Mouse (Mus musculus) macrophage (primary cell): ENCODE data around the gene Pik3ca. TPM values are rescaled to one million over a fixed set of nuclear protein-coding genes. Genes with fewer than 3 reads are reported as not detected.
A peak's percentile ranks its signal among the peaks of the same experiment; 100 is the strongest.

Source experiments
- H3K27ac ChIP-seq: fragments of 350-480 bp; formaldehyde crosslinking; 2 replicates; pipeline ENCODE4 v1.9.0; 2021
- H3K36me3 ChIP-seq: fragments of 350-480 bp; formaldehyde crosslinking; 2 replicates; pipeline ENCODE4 v1.9.0; 2021; ENCODE audit errors: inconsistent target
- H3K4me3 ChIP-seq: fragments of 350-480 bp; formaldehyde crosslinking; 2 replicates; pipeline ENCODE4 v1.9.0; 2021; ENCODE audit errors: inconsistent target
- H3K79me2 ChIP-seq: fragments of 350-480 bp; formaldehyde crosslinking; 2 replicates; pipeline ENCODE4 v1.9.0; 2021; ENCODE audit errors: inconsistent target
- WGBS: methylation state at CpG from one replicate; pipeline ENCODE4 v1.1.7; 2026; ENCODE audit warnings: inconsistent platforms; ENCODE audit not compliant: missing documents; 5-methylcytosine and 5-hydroxymethylcytosine counted together
- polyA plus RNA-seq: library from polyadenylated mRNA; stranded (reverse); fragments of 250-400 nt; gene quantifications from 3 replicates; pipeline ENCODE4 v1.2.4, GENCODE M21; 2018; ENCODE audit warnings: inconsistent platforms
- total RNA-seq, 78 experiments: library from RNA; depleted of rRNA; stranded (reverse); fragments of 250-400 nt; gene quantifications; 1 replicate in 9 of 78; 2 replicates in 24 of 78; 3 replicates in 43 of 78; 4 replicates in 2 of 78; pipeline ENCODE4 v1.2.4; 2018; ENCODE audit warnings: inconsistent platforms in 56 of 78

Pik3ca gene
- 100 to 1,000 TPM in 7 of 26 experiments, 10 to 100 TPM in 19; 29.7 to 188 (median 55.5) TPM for total RNA-seq (2018; cell fraction: chromatin; rRNA removed)
- 10 to 100 TPM; 23.0 to 67.9 (median 35.7) TPM for total RNA-seq (2018; cell fraction: cytosol; rRNA removed)
- 100 to 1,000 TPM in 2 of 26 experiments, 10 to 100 TPM in 24; 31.9 to 151 (median 55.3) TPM for total RNA-seq (2018; cell fraction: nucleus; rRNA removed)
- polyA plus RNA-seq = 16.9 to 27.5 TPM (median 25.9 TPM) in 3 replicates

DNA sequence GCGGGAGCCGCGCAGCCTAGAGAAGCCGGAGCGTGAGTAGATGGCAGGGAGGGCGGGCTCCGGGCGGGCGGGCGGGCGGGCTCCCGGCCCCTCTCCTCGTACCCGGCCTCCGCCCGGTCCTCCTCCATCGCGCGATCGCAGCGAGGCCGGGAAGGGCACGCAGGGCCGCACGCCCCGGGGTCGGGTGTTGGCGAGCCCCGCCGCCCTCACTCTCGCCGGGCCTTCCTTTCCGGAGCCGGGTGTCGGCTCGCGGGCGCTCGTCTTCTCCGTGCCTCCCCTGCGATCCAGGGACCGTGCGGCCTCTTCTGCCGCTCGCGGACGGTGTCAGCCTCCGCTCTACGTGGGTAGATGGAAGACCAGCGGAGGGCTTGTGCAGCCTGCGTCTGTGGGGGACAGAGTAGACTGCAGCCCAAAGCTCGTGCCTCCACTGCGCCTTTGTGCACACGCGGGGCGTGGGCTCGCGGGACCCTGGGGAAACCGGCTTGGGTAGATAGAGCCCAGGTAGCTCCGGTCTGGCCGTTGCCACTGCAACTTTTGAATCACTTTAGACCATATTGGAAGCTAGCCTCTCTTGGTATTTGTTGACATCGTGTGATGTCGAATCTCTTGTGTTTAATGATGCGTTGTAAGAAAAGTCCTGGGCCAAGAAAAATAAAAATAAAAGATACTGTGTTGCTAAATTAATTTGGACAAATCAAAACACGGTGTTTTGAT, at the start of gene Pik3ca:
Gene Pik3ca (plus strand): TSS at position 211 of the 714 bp plus-strand sequence.
- Histone ChIP-seq H3K27ac (peak within 1 kb of the TSS; percentile 84), H3K79me2 (peaks cover 51% of the 10 kb centered on the region), H3K4me3 (peak within 1 kb of the TSS; percentile 75), H3K36me3 (no peaks in the 10 kb centered on the region)
- under 1% methylated on average over 59 of the region's 65 CpGs for WGBS

DNA sequence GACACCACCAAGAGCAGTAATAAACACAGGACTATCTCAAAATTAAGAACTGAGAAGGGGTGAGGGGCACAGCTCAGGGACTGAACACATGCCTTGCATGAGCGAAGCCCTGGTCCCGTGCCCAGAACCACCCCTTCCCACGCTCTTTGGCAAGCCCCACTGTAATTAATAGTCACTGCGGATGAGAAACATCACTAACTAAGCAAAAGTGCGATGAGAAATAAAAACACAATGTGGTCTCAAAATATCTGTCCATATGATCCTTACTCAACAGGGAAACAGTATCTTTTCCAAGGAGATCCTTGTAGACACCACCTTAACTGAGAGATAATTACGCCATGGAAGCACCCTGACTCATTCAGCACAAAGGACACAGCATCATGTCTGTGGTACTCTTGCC, 49.6 kb upstream of the Pik3ca start:
- Histone ChIP-seq H3K4me3 (no peak overlapping the region), H3K79me2 (no peaks in the 10 kb centered on the region), H3K36me3 (peaks cover 9% of the 10 kb centered on the region), H3K27ac (no peak overlapping the region)
- 91% methylated on average over 6 of the region's 6 CpGs for WGBS

DNA sequence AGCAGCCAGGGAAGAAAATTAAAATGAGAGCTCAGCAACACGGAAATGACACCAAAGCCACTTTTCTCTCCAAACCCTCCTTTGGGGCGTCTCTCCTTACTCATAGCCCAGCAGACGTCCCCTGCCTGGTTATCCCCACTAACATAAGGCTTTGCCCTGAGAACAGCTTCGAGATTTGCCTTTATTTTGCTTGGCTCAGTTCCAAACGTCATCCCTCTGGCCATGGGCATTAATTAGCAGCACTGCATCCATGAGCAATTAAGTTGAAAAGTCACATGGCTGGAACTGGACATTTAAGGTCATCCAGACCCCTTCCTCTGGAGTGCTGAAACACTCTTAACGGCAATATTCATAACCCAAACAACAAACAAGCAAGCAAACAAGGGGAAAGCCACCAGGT, 36.2 kb upstream of the Pik3ca start:
- Histone ChIP-seq H3K36me3 (no peaks in the 10 kb centered on the region), H3K79me2 (peaks cover 87% of the 10 kb centered on the region), H3K27ac (no peak overlapping the region), H3K4me3 (no peak overlapping the region)
- WGBS = 86% methylated on average over 6 of the region's 6 CpGs

DNA sequence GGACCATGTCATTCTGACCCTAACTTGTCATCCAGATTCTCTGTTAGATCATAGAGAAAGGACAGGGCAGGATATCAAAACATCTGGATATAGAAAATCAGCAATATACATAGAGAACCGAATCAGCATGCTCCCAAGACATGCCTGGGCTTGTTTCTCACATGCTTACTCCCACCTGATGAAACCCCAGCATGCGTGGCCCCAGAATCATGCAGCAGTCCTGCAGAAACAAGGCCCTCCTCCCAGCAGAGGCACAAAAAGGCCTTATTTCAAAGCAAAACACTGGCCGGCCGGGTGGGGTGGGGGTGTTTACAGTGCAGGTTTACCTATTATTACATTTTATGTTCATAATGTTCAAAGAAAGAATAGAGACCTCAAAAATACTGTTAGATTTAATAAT, 33.3 kb upstream of the Pik3ca start:
- WGBS = 94% methylated on average over 4 of the region's 4 CpGs

DNA sequence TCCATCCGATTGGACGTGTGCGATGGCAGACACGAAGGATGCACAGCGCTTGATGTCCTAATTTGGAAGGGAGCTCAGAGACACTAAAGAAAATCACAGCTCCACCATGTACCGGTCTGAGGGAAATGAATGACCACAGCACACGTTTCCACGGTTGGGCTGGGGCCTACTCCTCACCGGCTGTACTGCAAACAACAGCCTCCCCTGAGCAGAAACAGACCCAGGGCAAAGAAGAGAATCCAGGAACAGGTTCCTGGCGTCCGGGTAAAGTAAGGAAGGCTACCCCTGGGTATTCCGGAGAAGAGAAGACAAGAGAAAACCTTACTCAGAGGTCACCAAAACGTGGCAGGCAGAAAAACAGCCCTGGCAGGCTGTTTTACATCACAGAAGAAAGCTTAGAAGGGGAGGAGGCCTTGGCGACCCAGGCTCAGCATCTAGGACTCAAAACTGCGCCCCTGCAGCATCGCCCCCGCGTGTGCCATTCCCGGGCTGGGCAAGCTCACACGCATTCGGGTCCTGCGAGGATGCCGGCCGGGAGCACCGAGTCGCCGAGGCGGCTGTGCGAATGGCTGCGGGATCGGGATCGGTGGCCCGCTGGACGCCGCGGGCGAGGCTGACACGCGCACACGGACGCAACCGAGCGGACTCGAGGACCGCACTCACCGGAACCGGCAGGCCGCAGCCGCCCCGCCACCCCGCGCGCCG, 32.5 kb upstream of the Pik3ca start:
- Histone ChIP-seq H3K27ac (peak overlapping the region; percentile 62), H3K4me3 (peak overlapping the region; percentile 71), H3K79me2 (peaks cover 50% of the 10 kb centered on the region), H3K36me3 (no peaks in the 10 kb centered on the region)
- 10% methylated on average over 54 of the region's 54 CpGs for WGBS

More for the DNA sequence above, 33.3 kb upstream of the Pik3ca start:
- Histone ChIP-seq H3K27ac (peak overlapping the region; percentile 62), H3K4me3 (peak overlapping the region; percentile 71), H3K79me2 (peaks cover 58% of the 10 kb centered on the region), H3K36me3 (no peaks in the 10 kb centered on the region)

DNA sequence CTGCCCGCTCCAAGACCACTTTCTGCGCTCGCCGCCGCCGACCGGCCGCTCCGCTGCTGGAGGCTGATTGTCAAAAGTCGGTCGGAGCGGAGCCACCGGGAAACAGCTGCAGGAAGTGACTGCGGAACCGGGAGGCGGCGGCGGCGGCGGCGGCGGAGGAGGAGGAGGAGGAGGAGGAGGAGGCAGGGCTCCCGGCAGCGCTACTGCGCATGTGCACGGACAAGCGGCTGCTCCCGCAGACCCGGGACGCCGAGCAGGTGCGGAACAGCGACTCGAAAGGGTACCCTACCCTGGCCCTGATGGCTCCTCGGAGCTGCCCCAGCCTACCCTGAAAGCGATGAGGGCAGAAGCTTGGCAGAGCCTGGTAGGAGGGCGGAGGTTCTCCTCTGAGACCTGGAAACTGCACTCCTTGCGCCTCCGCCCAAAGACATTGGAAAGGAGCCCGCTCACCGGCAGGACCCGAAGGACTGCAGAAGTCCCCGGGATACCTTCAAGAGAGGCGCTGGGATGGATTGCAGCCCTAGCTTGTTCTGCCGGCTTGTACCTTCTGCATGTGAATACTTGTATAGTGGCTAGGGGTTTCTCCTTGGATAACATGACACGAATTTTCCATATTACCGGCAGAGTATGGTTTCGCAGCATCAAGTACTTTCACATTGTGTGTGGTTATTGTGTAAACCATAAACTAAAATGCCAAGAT, 31.8 kb upstream of the Pik3ca start, which contains the start of gene Zmat3:
Gene Zmat3 (minus strand): TSS at position 469 of the 700 bp plus-strand sequence.
- 1% methylated on average over 34 of the region's 48 CpGs for WGBS
- Histone ChIP-seq H3K4me3 (peak within 1 kb of the TSS; percentile 85), H3K36me3 (no peaks in the 10 kb centered on the region), H3K79me2 (peaks cover 43% of the 10 kb centered on the region), H3K27ac (peak within 1 kb of the TSS; percentile 62)

DNA sequence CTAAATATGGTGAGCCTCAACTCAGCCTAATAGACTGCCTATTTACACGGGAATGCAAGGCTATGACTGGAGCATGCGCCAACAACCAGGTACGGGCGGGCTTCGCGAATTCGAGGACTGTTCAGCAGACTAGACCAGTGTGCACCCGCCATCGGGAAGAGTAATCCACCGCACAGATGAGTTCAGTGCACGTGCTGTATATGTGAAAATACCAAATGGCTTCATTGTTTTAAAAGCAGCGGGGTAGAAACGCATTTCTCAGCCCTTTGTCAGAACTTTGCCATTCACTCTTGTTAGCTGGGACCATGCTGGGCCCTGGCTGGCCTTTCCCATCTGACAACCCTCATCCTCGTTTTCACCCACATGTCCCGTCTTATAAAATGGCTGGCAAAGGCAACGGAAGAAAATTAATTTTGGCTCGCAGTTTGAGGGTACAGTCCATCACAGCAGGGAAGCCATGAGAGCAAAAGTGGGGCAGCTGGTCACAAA, 31.2 kb upstream of the Pik3ca start:
- H3K79me2 ChIP-seq = peaks cover 37% of the 10 kb centered on the region
- no peak overlapping the region for H3K27ac ChIP-seq
- WGBS = 77% methylated on average over 17 of the region's 17 CpGs
- H3K36me3 ChIP-seq = no peaks in the 10 kb centered on the region
- H3K4me3 ChIP-seq = peak overlapping the region; percentile 85

DNA sequence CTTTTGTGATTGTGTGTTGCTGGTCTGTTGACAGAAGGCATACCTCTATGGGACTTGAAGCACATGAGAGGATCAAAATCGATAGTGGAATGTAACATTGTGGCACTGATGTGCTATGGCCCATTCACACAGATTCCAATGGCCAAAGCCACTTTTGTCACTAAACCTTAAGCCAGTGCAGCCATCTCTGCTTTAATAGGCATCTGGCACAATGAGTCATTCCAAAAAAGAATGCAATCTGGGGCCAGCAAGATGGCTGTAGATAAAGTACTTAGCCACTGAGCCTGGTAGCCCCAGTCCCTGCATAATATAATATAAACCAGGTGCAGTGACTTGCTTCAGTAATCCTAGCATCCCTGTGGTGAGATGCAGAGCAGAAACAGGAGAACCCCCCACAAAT, 30.0 kb upstream of the Pik3ca start:
- H3K4me3 ChIP-seq = no peak overlapping the region
- peaks cover 25% of the 10 kb centered on the region for H3K79me2 ChIP-seq
- H3K36me3 ChIP-seq = no peaks in the 10 kb centered on the region
- 88% methylated on average over 1 of the region's 1 CpGs for WGBS
- H3K27ac ChIP-seq = no peak overlapping the region

DNA sequence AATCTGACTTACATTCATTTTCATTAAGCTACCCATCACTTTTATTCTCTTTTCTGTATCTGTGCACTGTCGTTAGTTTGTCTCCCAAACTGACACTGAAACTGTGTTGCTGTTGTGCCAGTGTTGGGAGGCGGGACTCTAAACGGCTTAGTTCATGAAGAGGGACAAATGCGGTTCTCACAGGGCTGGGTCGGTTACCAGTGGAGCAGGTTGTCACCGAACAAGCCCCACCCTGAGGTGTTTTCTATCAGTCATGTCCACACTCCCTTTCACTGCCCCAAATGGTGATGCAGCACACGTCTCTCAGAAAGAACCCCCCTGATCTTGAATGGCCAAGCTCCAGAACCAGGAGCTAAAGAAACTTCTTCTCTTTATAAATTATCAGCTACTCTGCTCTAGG, 25.5 kb upstream of the Pik3ca start:
- Histone ChIP-seq H3K27ac (no peak overlapping the region), H3K36me3 (no peaks in the 10 kb centered on the region), H3K4me3 (no peak overlapping the region), H3K79me2 (no peaks in the 10 kb centered on the region)
- WGBS = 95% methylated on average over 7 of the region's 7 CpGs

DNA sequence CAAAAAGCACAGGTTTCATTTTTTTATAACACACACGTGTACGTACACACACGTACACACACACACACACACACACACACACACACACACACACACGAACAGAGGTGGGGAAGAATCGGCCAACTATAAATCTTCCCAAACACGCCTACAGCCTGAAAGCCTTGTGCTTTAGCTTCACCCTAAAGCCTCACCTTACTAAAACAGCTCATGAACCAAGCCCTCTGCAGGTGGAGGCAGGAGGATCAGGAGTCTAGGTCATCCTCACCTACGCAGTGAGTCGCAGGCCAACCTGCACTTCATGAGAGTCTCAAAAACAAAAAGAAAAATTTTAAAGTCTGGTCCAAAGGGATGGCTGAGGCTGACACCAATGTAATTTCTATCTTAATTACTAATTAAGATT, 25.0 kb upstream of the Pik3ca start:
- Histone ChIP-seq H3K4me3 (no peak overlapping the region), H3K79me2 (no peaks in the 10 kb centered on the region), H3K27ac (no peak overlapping the region), H3K36me3 (no peaks in the 10 kb centered on the region)
- 86% methylated on average over 8 of the region's 8 CpGs for WGBS

DNA sequence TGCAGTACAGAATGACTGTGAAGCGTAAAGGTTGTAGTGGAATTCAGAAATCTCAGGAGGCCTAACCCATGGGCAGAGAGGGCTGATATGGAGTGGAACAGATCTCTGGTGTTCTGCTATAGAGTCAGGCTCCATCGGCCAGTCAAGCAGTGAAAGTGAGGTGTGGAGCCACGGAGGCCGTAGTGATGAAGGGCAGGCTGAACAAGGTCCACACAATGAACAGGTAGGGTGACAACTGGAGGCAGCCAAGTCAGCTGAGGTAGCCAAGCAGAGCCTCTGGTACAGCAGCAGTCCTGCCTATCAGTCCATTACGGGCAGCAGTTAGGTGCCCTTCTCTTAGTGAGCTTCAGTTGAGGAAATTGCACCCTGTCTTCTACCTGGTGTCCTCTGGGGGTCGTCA, 24.2 kb upstream of the Pik3ca start:
- Histone ChIP-seq H3K36me3 (no peaks in the 10 kb centered on the region), H3K27ac (no peak overlapping the region), H3K79me2 (no peaks in the 10 kb centered on the region), H3K4me3 (no peak overlapping the region)
- 87% methylated on average over 6 of the region's 6 CpGs for WGBS

DNA sequence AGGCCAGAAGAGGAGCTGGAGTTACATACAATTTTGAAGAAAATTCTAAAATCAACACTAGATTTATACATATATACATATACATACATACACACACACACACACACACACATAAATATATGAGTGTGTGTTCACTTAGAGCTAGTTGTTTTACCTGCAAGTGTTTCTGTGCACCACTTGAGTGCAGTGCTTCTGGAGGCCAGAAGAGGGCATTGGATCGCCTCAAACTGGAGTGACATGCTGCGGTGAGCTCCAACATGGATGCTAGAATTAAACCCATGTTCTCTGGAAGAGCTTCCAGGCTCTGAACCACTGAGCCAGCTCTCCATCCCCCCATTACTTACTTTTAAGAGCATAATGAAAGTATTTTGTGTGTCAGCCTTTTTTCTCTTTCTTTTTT, 17.6 kb upstream of the Pik3ca start:
- WGBS = 63% methylated on average over 2 of the region's 2 CpGs
- no peaks in the 10 kb centered on the region for H3K79me2 ChIP-seq
- no peaks in the 10 kb centered on the region for H3K36me3 ChIP-seq
- no peak overlapping the region for H3K4me3 ChIP-seq
- no peak overlapping the region for H3K27ac ChIP-seq

DNA sequence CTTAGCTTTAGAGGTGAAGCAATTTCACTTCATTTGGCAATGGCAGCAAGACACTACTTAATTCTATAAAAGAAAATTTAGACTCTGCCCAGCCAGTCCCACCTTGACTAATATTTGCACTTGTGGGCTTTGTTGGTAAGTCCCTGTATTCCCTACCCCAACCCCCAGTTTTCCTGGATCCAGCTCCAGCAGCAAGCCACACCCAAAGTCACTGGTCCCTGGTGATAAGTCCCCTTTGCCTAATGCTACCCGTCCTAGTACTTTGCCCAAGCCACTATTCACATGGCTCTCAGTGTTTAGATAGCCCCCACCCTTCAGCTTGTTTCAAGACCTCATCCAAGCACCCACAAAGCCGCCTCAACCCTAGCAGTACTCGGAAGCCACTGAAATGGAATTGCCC, 15.9 kb upstream of the Pik3ca start:
- Histone ChIP-seq H3K4me3 (no peak overlapping the region), H3K36me3 (no peaks in the 10 kb centered on the region), H3K27ac (no peak overlapping the region), H3K79me2 (no peaks in the 10 kb centered on the region)
- WGBS = 93% methylated on average over 3 of the region's 3 CpGs

DNA sequence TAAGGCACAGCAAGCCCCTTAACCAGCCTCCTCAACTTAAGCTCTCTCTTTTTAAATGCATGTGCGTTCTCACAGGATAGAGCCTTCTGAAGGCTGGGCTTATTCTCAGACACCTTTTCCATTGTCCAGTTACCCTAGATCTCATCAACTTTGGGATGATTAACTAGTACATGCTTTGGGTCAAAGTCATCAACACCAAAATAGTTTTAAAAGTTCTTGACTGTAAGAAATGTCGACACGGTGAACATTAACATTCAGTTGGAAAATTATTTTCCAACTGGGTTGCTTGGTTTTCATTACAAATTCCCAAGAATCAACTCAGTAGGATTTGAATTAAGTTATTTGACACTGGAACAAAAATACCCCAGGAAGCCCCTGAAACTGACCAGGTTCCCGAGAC, 4.6 kb upstream of the Pik3ca start:
- Histone ChIP-seq H3K4me3 (no peak overlapping the region), H3K36me3 (no peaks in the 10 kb centered on the region)
- WGBS = 95% methylated on average over 4 of the region's 4 CpGs

More for the DNA sequence above, 4.6 kb upstream of the Pik3ca start:
- H3K27ac ChIP-seq = no peak overlapping the region
- H3K79me2 ChIP-seq = peaks cover 3% of the 10 kb centered on the region
